Mouse (Mus musculus) cortical plate, adult 2 months (tissue): Measurements from ENCODE around the gene Gprc5a. TPM values are rescaled to one million over a fixed set of nuclear protein-coding genes. Genes with fewer than 3 reads are reported as not detected.
A peak's percentile ranks its signal among the peaks of the same experiment; 100 is the strongest.

ENCODE experiments used
- H3K27ac ChIP-seq: fragments of 200-500 bp; 2 replicates; pipeline ENCODE4 v1.5.1; 2012; ENCODE audit warnings: low read length, control low read depth, inconsistent platforms; ENCODE audit not compliant: insufficient read depth
- H3K4me1 ChIP-seq: fragments of 200-500 bp; 2 replicates; pipeline ENCODE4 v1.6.1; 2011; ENCODE audit warnings: low read length; ENCODE audit not compliant: control insufficient read depth, insufficient read depth
- H3K4me3 ChIP-seq: fragments of 200-500 bp; 2 replicates; pipeline ENCODE4 v1.5.1; 2011; ENCODE audit warnings: mild to moderate bottlenecking, low read length, control low read depth; ENCODE audit not compliant: insufficient read depth
- CTCF ChIP-seq: fragments of 200-500 bp; IDR thresholded peaks from 2 replicates; pipeline ENCODE4 v1.5.1; 2011; ENCODE audit warnings: mild to moderate bottlenecking, control low read depth, low read length; ENCODE audit not compliant: insufficient read depth; ENCODE audit errors: extremely low read depth
- POLR2A ChIP-seq: fragments of 200-500 bp; IDR thresholded peaks from 2 replicates; pipeline ENCODE4 v1.6.1; 2011; ENCODE audit warnings: mild to moderate bottlenecking, low read length, control low read depth; ENCODE audit not compliant: insufficient read depth; ENCODE audit errors: extremely low read depth
- polyA plus RNA-seq: library from polyadenylated mRNA; depleted of rRNA; stranded (reverse); fragments of >200 nt; gene quantifications from 2 replicates; pipeline ENCODE4 v1.2.3, GENCODE M21; 2012

The Gprc5a gene
- polyA plus RNA-seq, 1 experiment: 0.13 TPM

- no peak for TF ChIP-seq CTCF
- TF ChIP-seq POLR2A: no peak
- H3K4me1 ChIP-seq: no peaks in the 10 kb centered on the region
These were observed 4.4 kb downstream of the Gprc5a start for GRCm38 (mm10) chr6:135069856-135070255.

GRCm38 (mm10) chr6:135070347-135070746 is 4.9 kb downstream of the Gprc5a start:
- Histone ChIP-seq H3K27ac (no peak overlapping the region), H3K4me1 (no peaks in the 10 kb centered on the region), H3K4me3 (no peak overlapping the region)
- TF ChIP-seq POLR2A: no peak
- no peak for TF ChIP-seq CTCF

More at GRCm38 (mm10) chr6:135069856-135070255, 4.4 kb downstream of the Gprc5a start:
- Histone ChIP-seq H3K4me3 (no peak overlapping the region), H3K27ac (no peak overlapping the region)

GRCm38 (mm10) chr6:135074405-135074947 is 9.0 kb downstream of the Gprc5a start:
- TF ChIP-seq CTCF: no peak
- TF ChIP-seq POLR2A: no peak
- Histone ChIP-seq H3K27ac (no peak overlapping the region), H3K4me1 (no peaks in the 10 kb centered on the region), H3K4me3 (no peak overlapping the region)

DNA sequence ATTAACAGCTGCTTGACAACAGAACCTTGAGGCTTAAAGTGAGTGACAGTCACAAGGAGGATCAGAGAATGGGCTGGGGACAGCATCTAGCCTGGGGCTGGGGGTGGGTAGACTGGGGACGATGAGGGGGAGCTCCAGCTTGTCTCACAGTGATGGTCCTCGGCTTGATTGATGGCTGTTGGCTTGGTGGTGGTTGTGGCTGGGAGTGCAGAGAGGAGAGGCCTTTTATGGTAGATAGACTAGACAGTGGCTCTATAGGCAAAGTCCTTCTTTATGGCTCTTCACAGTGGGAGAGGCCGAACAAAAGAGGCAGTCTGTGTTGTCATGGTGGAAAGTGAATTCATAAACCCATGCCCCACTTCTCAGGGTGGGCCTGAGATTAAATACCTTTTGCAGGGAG is 10.8 kb downstream of the Gprc5a start:
- Histone ChIP-seq H3K4me1 (no peaks in the 10 kb centered on the region), H3K27ac (no peak overlapping the region), H3K4me3 (no peak overlapping the region)
- TF ChIP-seq CTCF (no peak), POLR2A (no peak)

- no peak overlapping the region for H3K27ac ChIP-seq
- TF ChIP-seq POLR2A: no peak
- no peak for TF ChIP-seq CTCF
- no peak overlapping the region for H3K4me3 ChIP-seq
- no peaks in the 10 kb centered on the region for H3K4me1 ChIP-seq
These were observed 13.0 kb downstream of the Gprc5a start for GRCm38 (mm10) chr6:135078420-135078819.

- H3K4me3 ChIP-seq: no peak overlapping the region
These were observed 18.6 kb downstream of the Gprc5a start for GRCm38 (mm10) chr6:135083991-135084502.

GRCm38 (mm10) chr6:135085703-135086102 is 20.3 kb downstream of the Gprc5a start:
- no peak overlapping the region for H3K4me3 ChIP-seq
- TF ChIP-seq CTCF (no peak), POLR2A (no peak)
- no peaks in the 10 kb centered on the region for H3K4me1 ChIP-seq
- no peak overlapping the region for H3K27ac ChIP-seq

More at GRCm38 (mm10) chr6:135083991-135084502, 18.6 kb downstream of the Gprc5a start:
- no peaks in the 10 kb centered on the region for H3K4me1 ChIP-seq
- H3K27ac ChIP-seq: no peak overlapping the region
- TF ChIP-seq CTCF: no peak
- TF ChIP-seq POLR2A: no peak

- H3K27ac ChIP-seq: no peak overlapping the region
- TF ChIP-seq POLR2A (no peak), CTCF (peak; percentile 90)
- no peaks in the 10 kb centered on the region for H3K4me1 ChIP-seq
- peak overlapping the region; percentile 1; the same call in 1 of the 2 replicates for H3K4me3 ChIP-seq
These were observed 22.4 kb downstream of the Gprc5a start for GRCm38 (mm10) chr6:135087721-135088451.

DNA sequence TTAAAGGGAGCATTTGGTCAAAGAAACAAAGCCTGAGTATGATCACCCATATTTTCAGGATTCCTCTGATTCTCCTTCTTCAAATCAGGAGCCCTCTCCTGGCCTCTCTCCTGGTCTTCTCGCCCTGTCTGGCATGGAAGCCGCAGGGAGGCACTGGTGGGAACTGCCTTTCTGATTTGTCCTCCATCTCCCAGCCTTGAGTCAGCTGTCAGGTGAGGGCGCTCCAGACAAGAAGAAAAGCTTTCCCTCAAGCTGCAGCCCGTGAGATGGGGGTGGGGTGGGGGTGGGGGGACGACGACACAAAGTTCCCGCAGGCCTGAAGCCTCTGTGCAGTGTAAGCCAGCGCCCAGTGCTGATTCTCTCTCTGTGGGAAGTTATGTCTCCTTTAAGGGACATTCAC is 24.3 kb downstream of the Gprc5a start:
- no peak overlapping the region for H3K4me3 ChIP-seq
- TF ChIP-seq CTCF (peak; percentile 39), POLR2A (no peak)
- no peak overlapping the region for H3K27ac ChIP-seq
- H3K4me1 ChIP-seq: no peaks in the 10 kb centered on the region

DNA sequence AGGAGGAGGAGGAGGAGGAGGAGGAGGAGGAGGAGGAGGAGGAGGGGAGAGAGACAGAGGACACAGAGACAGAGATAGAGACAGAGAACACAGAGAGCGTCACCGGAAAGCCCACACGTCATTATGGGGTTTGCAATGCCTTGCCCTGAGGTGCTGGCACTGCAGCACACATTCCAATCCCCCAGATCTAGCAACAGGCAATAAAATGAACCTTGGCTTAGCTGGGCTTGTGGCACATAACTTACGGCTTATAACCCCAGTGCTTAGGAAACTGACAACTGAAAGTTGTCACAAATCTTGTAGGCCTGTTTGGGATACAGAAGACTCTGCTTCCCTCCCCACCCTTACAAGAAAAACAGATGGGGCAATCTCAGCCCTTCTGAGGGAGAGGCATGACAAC is 25.2 kb downstream of the Gprc5a start:
- H3K27ac ChIP-seq: no peak overlapping the region
- H3K4me1 ChIP-seq: no peaks in the 10 kb centered on the region
- TF ChIP-seq POLR2A (no peak), CTCF (no peak)
- no peak overlapping the region for H3K4me3 ChIP-seq
